Mouse (Mus musculus): ENCODE measurements around the gene Zfp618. TPM values are rescaled to one million over a fixed set of nuclear protein-coding genes. Genes with fewer than 3 reads are reported as not detected.

Zfp618 gene
- polyA plus RNA-seq, 1 experiment from 2014 or later: 20.1 TPM

- Histone ChIP-seq H3K27me3 (replicated peaks) (no peaks in the 10 kb centered on the region), H3K9me3 (no peaks in the 10 kb centered on the region), H3K27ac (peak overlapping the region; percentile 75), H3K4me3 (replicated peaks) (no peak overlapping the region), H3K4me1 (replicated peaks) (peaks cover 26% of the 10 kb centered on the region), H3K4me2 (replicated peaks) (peak overlapping the region; percentile 9; the same call in 1 of the 2 replicates), H3K36me3 (no peaks in the 10 kb centered on the region), H3K9ac (no peak overlapping the region)
- 47% methylated on average over 4 of the region's 4 CpGs for WGBS
- peak; percentile 87 for ATAC-seq
Observed at GRCm38 (mm10) chr4:63037555-63037954, 72.2 kb downstream of the Zfp618 start.

GRCm38 (mm10) chr4:63038265-63038664, 72.9 kb downstream of the Zfp618 start:
- Histone ChIP-seq H3K27ac (peak overlapping the region; percentile 75), H3K36me3 (no peaks in the 10 kb centered on the region), H3K4me1 (replicated peaks) (peaks cover 26% of the 10 kb centered on the region), H3K4me2 (replicated peaks) (no peak overlapping the region), H3K27me3 (replicated peaks) (no peaks in the 10 kb centered on the region), H3K9me3 (no peaks in the 10 kb centered on the region), H3K4me3 (replicated peaks) (no peak overlapping the region), H3K9ac (no peak overlapping the region)
- ATAC-seq: no peak
- 56% methylated on average over 2 of the region's 2 CpGs for WGBS

- no peak for ATAC-seq
- no peak overlapping the region for H3K4me2 ChIP-seq (replicated peaks)
- H3K9me3 ChIP-seq: no peaks in the 10 kb centered on the region
- H3K4me1 ChIP-seq (replicated peaks): peaks cover 24% of the 10 kb centered on the region
- H3K36me3 ChIP-seq: no peaks in the 10 kb centered on the region
- H3K4me3 ChIP-seq (replicated peaks): no peak overlapping the region
- H3K27ac ChIP-seq: no peak overlapping the region
- WGBS: 78% methylated on average over 10 of the region's 10 CpGs
- H3K9ac ChIP-seq: no peak overlapping the region
- no peaks in the 10 kb centered on the region for H3K27me3 ChIP-seq (replicated peaks)
Observed at GRCm38 (mm10) chr4:63038937-63039336, 73.6 kb downstream of the Zfp618 start.

- Histone ChIP-seq H3K27me3 (replicated peaks) (no peaks in the 10 kb centered on the region), H3K9me3 (no peaks in the 10 kb centered on the region), H3K36me3 (no peaks in the 10 kb centered on the region), H3K4me3 (replicated peaks) (no peak overlapping the region), H3K4me2 (replicated peaks) (no peak overlapping the region), H3K4me1 (replicated peaks) (peaks cover 28% of the 10 kb centered on the region), H3K9ac (no peak overlapping the region), H3K27ac (no peak overlapping the region)
- ATAC-seq: no peak
- WGBS: 76% methylated on average over 3 of the region's 3 CpGs
Observed at GRCm38 (mm10) chr4:63048606-63049005, 83.2 kb downstream of the Zfp618 start.

- Histone ChIP-seq H3K9ac (no peak overlapping the region), H3K36me3 (no peaks in the 10 kb centered on the region), H3K4me2 (replicated peaks) (no peak overlapping the region), H3K4me3 (replicated peaks) (no peak overlapping the region), H3K4me1 (replicated peaks) (peaks cover 28% of the 10 kb centered on the region), H3K9me3 (no peaks in the 10 kb centered on the region), H3K27ac (peak overlapping the region; percentile 56), H3K27me3 (replicated peaks) (no peaks in the 10 kb centered on the region)
- no peak for ATAC-seq
Observed at GRCm38 (mm10) chr4:63049596-63050318, 84.4 kb downstream of the Zfp618 start.

GRCm38 (mm10) chr4:63050319-63050676, 84.9 kb downstream of the Zfp618 start:
- no peaks in the 10 kb centered on the region for H3K36me3 ChIP-seq
- H3K4me3 ChIP-seq (replicated peaks): no peak overlapping the region
- H3K27ac ChIP-seq: no peak overlapping the region
- H3K27me3 ChIP-seq (replicated peaks): no peaks in the 10 kb centered on the region
- H3K9ac ChIP-seq: no peak overlapping the region
- H3K9me3 ChIP-seq: no peaks in the 10 kb centered on the region
- peaks cover 28% of the 10 kb centered on the region for H3K4me1 ChIP-seq (replicated peaks)
- WGBS: 50% methylated on average over 4 of the region's 4 CpGs
- ATAC-seq: no peak
- H3K4me2 ChIP-seq (replicated peaks): no peak overlapping the region

GRCm38 (mm10) chr4:63050949-63051348, 85.6 kb downstream of the Zfp618 start:
- no peaks in the 10 kb centered on the region for H3K36me3 ChIP-seq
- peak overlapping the region; percentile 22; the same call in 1 of the 2 replicates for H3K27ac ChIP-seq
- no peak overlapping the region for H3K4me2 ChIP-seq (replicated peaks)
- 65% methylated on average over 4 of the region's 4 CpGs for WGBS
- H3K9ac ChIP-seq: no peak overlapping the region
- no peaks in the 10 kb centered on the region for H3K27me3 ChIP-seq (replicated peaks)
- H3K4me1 ChIP-seq (replicated peaks): peaks cover 28% of the 10 kb centered on the region
- H3K4me3 ChIP-seq (replicated peaks): no peak overlapping the region
- no peak for ATAC-seq
- no peaks in the 10 kb centered on the region for H3K9me3 ChIP-seq

GRCm38 (mm10) chr4:63051940-63052661, 86.7 kb downstream of the Zfp618 start:
- Histone ChIP-seq H3K27ac (peak overlapping the region; percentile 90), H3K4me2 (replicated peaks) (peak overlapping the region; percentile 41), H3K36me3 (no peaks in the 10 kb centered on the region), H3K4me1 (replicated peaks) (peaks cover 38% of the 10 kb centered on the region), H3K27me3 (replicated peaks) (no peaks in the 10 kb centered on the region), H3K9ac (no peak overlapping the region; the same call in 1 of the 2 replicates), H3K4me3 (replicated peaks) (no peak overlapping the region), H3K9me3 (no peaks in the 10 kb centered on the region)
- ATAC-seq: peak; percentile 90
- 32% methylated on average over 7 of the region's 7 CpGs for WGBS

GRCm38 (mm10) chr4:63052662-63053033, 87.3 kb downstream of the Zfp618 start:
- 30% methylated on average over 2 of the region's 2 CpGs for WGBS
- Histone ChIP-seq H3K9me3 (no peaks in the 10 kb centered on the region), H3K9ac (no peak overlapping the region), H3K4me3 (replicated peaks) (no peak overlapping the region), H3K4me2 (replicated peaks) (peak overlapping the region; percentile 15; the same call in 1 of the 2 replicates), H3K36me3 (no peaks in the 10 kb centered on the region), H3K4me1 (replicated peaks) (peaks cover 38% of the 10 kb centered on the region), H3K27ac (peak overlapping the region; percentile 90), H3K27me3 (replicated peaks) (no peaks in the 10 kb centered on the region)
- peak; percentile 71; the same call in 1 of the 2 replicates for ATAC-seq

GRCm38 (mm10) chr4:63055216-63055745, 89.9 kb downstream of the Zfp618 start:
- Histone ChIP-seq H3K4me2 (replicated peaks) (no peak overlapping the region), H3K27me3 (replicated peaks) (no peaks in the 10 kb centered on the region), H3K36me3 (no peaks in the 10 kb centered on the region), H3K9me3 (no peaks in the 10 kb centered on the region), H3K4me1 (replicated peaks) (peaks cover 36% of the 10 kb centered on the region), H3K27ac (no peak overlapping the region), H3K4me3 (replicated peaks) (no peak overlapping the region), H3K9ac (no peak overlapping the region)
- 77% methylated on average over 10 of the region's 10 CpGs for WGBS
- ATAC-seq: no peak

- 27% methylated on average over 7 of the region's 7 CpGs for WGBS
- Histone ChIP-seq H3K27me3 (replicated peaks) (no peaks in the 10 kb centered on the region), H3K27ac (peak overlapping the region; percentile 38; the same call in 1 of the 2 replicates), H3K36me3 (no peaks in the 10 kb centered on the region), H3K4me3 (replicated peaks) (no peak overlapping the region), H3K4me2 (replicated peaks) (no peak overlapping the region), H3K9ac (no peak overlapping the region), H3K9me3 (no peaks in the 10 kb centered on the region), H3K4me1 (replicated peaks) (peaks cover 28% of the 10 kb centered on the region)
- 0 out of 2 replicates have a peak, but pooled peaks have one; percentile 19 for ATAC-seq
Observed at GRCm38 (mm10) chr4:63056641-63057415, 91.5 kb downstream of the Zfp618 start.

GRCm38 (mm10) chr4:63057581-63057980, 92.2 kb downstream of the Zfp618 start:
- Histone ChIP-seq H3K27me3 (replicated peaks) (no peaks in the 10 kb centered on the region), H3K4me3 (replicated peaks) (no peak overlapping the region), H3K4me1 (replicated peaks) (peaks cover 25% of the 10 kb centered on the region), H3K27ac (no peak overlapping the region), H3K36me3 (no peaks in the 10 kb centered on the region), H3K9me3 (no peaks in the 10 kb centered on the region), H3K9ac (no peak overlapping the region), H3K4me2 (replicated peaks) (no peak overlapping the region)
- no peak for ATAC-seq
- 44% methylated on average over 5 of the region's 5 CpGs for WGBS
